Mouse (Mus musculus): Measurements from ENCODE around the gene Cfdp1. TPM values are rescaled to one million over a fixed set of nuclear protein-coding genes. Genes with fewer than 3 reads are reported as not detected.

The Cfdp1 gene
- total RNA-seq (2022), result 10 to 100 TPM; 27.4 to 37.6 (median 32.7) TPM

- DNase-seq (ENCODE audit: low spot score), result peak; percentile 99
These were observed at the start of gene Cfdp1 for GRCm38 (mm10) chr8:111853861-111854501. Gene Cfdp1, minus strand, starts transcription at chr8:111854291.

- peak; percentile 29 for DNase-seq (ENCODE audit: low spot score)
These were observed 48.0 kb upstream of the Cfdp1 start for GRCm38 (mm10) chr8:111902080-111902479.

DNA sequence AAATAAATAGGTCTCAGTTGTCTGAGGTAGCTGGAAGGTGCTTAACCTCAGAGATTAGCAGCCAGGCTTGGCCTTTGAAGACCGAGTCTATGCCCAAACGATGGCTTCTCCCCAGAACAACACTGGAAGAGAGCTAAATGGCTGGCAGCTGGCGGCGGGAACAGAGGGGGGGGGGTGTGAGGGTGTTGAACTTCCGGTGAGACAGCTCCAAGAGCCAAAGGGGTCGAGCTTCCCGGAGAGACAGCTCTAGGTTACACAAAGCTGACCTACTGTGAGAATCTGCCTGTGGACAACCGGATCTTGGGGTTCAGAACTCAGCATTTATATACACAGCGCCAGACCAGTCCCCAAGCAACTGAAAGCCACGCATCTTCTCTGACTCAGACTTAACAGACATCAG, 44.5 kb upstream of the Cfdp1 start:
- no peak for DNase-seq (ENCODE audit: low spot score)

DNA sequence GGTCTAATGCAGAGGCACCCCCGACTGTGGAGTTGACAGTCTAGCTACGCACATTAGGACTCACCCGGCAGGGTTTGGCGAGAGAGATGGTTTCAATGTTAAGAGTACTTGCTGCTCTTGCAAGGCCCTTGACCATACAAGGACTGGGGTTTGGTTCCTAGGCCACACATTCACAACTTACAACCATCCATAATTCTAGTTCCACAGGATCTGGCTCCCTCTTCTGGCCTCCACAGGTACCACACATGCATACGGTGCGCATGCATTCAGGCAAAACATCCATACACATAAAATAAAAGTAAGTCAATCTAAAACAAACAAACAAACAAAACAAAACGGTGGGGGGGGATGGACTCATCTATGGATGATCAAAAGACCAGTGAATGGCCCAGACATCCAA, 40.9 kb upstream of the Cfdp1 start:
- DNase-seq (ENCODE audit: low spot score), result no peak

- DNase-seq (ENCODE audit: low spot score), result no peak
These were observed 38.5 kb upstream of the Cfdp1 start for GRCm38 (mm10) chr8:111892615-111893014.

DNA sequence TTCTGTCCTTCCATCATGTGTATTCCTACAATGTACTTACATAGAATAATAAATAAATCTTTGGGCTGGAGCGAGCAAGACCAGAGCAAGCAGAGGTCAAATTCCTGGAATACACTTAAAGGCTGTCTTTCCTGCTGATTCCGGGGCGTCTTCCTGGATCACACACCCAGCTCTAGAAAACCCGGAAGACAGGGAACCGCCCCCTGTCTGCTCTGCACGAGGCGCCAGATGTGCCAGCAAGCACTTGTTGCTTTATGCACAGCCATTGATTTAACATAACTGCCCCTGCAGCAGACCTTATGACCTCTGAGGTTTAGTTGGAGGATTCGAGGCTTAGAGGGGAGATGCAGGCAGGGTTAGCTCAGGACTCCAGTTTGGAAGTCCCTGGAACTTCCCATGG, 37.9 kb upstream of the Cfdp1 start:
- no peak for DNase-seq (ENCODE audit: low spot score)

GRCm38 (mm10) chr8:111890911-111891303, 36.8 kb upstream of the Cfdp1 start:
- no peak for DNase-seq (ENCODE audit: low spot score)

DNA sequence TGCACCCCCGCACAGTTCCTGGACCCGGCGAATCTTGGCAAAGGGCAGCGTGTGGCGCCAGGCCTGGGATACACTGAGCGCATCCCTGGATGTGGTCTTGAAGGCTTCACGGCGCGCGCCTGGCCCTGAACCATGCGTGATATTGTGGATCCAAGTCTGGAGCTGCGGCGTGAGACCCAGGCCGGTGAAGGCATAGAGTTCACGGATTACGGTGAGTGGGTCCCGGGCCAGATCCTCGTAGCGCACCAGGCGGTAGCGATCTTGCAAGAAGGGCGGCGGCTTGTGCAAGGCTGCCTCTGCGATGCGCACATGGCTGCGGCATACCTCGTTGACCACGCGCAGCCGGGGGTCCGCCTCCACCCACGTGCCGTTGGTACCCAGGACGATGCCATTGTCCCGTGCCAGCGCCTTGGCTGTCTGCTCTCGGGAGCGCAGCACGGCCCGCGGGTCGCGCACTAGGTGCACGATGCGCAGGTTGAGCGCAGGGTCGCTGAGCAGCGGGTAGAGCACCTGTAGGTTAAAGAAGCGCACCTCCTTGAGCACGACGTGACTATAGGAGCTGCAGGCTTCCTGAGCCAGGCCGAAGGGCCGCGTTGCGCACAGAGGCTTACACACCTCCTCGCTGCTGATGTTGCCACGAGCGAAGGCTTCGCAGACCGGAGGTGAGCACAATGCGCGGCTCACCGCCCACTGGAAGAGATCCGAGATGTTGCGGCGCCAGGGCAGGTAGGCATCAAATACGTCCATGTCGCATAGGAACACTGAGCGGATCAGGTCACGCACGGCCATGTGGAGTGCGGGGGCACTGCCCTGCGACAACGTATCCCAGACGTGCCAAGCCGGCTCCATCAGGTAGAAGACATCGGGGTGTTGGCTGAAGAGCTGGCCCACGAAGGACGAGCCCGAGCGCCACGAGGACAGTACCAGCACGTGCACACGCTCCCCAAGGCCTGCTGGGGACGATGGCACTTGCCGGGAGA, 36.1 kb upstream of the Cfdp1 start:
- no peak for DNase-seq (ENCODE audit: low spot score)

DNA sequence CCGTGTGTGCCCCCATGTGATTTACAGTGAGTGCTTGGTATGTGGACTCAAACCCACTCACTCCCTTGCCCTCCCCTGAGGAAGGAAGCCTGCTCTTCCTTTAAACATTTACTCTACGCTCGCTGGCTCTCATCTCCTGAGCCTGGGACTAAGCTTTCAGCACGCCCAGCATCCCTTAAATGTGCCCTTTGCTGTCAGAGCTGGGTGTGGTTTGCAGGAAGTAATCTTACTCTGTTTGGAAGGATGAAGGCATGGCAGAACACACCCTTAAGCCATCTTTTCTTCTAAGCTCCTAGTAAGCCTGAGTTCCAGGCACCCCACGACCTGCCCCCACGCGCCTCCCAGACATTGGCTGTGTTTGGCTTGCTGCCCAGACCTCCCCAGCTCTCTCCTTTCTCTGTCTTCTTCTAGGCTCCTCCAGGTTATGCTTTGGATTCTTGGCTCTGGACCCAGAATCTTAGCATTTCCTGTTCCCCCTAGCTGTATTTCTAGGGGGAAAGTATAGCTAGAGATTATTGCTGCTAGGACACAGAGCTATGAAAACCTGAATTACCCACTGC, 34.1 kb upstream of the Cfdp1 start:
- DNase-seq (ENCODE audit: low spot score), result no peak

- DNase-seq (ENCODE audit: low spot score), result no peak
These were observed 33.4 kb upstream of the Cfdp1 start for GRCm38 (mm10) chr8:111887479-111887878.

DNA sequence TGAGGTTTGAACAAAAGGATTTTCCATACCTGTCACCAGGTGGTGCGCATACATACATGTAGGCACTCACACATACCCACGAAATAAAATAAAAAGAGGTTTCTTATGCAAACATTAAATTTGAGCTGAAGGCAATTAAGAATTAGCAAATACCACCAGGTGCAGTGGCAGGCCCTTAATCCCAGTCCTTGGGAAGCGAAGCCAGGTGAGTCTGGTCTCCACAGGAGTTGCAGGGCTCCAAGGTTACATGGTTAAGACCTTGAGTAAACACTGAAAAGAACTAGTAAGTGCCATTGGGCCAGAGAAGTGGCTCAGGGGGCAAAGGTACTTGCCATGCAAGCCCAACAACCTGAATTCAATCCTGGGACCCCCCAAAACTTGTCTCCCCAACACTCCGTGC, 29.5 kb upstream of the Cfdp1 start:
- no peak for DNase-seq (ENCODE audit: low spot score)

DNA sequence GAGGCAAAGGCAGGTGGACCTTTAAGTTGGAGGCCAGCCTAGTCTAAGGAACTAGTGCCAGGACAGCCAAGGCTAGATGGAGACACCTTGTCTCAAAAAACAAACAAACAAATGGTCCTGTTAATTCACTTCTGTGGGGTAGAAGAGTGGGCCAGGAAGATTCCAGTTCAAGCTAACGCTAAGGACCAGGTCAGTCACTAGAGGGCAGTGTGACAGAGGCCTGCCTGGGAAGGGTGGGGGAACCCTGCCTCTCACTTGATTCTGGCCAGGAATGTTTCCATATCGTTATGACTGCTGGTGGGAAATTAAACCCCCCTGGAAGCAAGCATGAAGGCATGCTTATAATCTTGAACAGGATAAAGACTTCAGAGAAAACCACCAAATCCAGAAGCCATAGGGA, 27.5 kb upstream of the Cfdp1 start:
- DNase-seq (ENCODE audit: low spot score), result peak; percentile 31

- DNase-seq (ENCODE audit: low spot score), result no peak
These were observed 23.6 kb upstream of the Cfdp1 start for GRCm38 (mm10) chr8:111877711-111878110.

DNA sequence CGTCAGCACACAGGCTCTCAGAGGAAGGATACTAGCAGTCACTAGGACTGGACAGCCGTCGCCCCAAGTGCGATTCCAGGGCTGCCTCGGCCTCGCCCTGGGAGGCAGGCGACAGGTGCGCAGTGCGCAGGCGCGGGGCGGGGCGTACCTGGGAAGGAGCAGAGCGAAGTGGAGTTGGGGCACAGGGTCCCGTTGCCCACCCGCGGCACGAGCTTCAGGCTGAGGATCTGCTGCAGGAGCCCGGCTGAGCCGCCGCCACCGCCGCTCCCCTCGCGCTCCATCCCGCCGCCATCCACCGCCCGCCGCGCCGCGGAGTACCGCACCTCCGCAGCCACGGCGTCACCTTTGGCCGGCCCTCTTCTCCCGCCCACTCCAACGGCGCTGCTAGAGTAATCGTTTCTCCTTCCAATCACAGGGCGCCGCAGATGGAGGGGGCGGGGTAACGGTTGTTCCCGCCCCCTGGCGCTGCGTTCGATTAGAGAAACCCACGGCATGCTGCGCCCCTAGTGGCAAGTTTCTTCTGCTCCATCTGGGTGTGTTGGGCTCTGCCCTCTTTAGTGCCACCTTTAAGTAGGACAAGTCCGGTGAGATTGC, 22.4 kb upstream of the Cfdp1 start, which contains the start of gene Tmem170:
TSS of gene Tmem170 (minus strand) at position 396 of the 594 bp plus-strand sequence.
- DNase-seq (ENCODE audit: low spot score), result peak; percentile 96

DNA sequence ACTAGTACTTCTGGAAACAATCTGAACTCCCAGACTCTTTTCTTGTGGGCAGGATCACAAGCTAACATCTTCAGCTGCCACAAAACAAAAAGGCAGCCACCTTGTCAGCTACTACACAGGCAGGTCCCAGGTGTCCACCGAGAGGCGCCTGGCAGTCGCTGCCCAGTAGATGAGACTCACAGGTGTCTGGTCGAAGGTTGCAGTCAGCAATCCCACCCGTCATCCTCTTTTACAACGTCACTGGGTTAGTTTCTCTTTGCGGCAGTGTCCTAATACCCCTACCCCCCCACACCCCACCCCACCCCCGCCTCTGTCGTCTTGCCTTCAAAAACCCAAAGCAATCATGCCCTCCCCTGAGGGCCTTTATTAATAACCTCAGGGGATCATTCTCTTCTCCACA, 21.7 kb upstream of the Cfdp1 start:
- DNase-seq (ENCODE audit: low spot score), result no peak

DNA sequence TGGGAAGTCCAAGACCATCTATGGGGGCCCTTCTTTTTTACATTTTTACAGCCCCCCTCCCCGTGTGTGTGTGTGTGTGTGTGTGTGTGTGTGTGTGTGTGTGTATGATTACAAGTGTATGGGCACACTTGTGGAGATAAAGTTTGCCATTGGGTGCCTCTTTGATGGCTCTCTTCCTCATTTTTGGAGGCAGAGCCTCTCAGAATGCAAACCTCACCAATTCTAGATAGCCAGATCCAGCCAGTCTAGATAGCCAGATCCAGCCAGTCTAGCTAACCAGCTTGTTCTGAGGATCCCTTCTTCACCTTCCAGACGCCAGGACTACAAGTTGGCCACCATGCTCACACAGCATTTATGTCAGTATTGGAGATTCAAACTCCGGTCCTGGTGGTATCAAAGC, 17.2 kb upstream of the Cfdp1 start:
- DNase-seq (ENCODE audit: low spot score), result no peak

GRCm38 (mm10) chr8:111870379-111870778, 16.3 kb upstream of the Cfdp1 start:
- DNase-seq (ENCODE audit: low spot score), result no peak

DNA sequence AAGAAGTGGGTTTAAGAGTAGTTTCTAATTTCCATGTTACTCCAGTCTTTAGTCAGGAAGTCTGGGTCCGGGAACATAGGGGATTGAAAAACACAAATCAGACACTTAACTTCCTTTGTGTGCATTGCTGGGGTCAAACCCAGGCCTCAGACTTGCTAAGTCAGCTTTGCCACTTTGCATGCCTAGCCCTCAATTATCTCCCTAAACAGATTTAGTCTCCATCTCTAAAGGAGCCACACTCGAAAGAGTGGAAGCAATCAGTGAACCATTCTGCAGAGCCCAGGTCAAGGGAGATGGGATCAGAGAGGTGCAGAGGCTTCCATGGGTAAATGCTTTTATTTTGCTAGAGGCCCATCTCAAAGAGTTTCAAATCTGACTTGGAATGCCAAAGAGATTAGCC, 14.6 kb upstream of the Cfdp1 start:
- no peak for DNase-seq (ENCODE audit: low spot score)

DNA sequence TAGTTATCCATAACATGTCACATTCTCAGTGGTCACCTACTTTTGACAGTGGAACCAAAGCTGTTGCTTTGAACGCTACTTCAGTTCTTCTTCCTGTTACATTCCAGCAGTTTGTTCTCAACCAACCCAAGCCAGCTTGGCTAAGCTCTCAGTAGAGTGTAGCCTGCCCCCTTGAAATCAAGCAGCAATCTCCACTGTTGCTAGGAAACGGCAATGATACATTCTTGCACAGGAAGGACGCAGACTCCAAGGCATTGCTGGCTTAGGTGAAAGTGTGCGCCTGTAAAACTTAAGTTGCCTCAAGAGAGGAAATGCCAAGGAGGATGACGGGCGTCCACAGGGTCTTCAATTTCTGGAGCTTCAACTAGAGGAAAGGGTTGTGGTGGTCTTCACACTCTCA, 11.8 kb upstream of the Cfdp1 start:
- no peak for DNase-seq (ENCODE audit: low spot score)

- DNase-seq (ENCODE audit: low spot score), result no peak
These were observed 11.2 kb upstream of the Cfdp1 start for GRCm38 (mm10) chr8:111865130-111865852.

GRCm38 (mm10) chr8:111864648-111865047, 10.6 kb upstream of the Cfdp1 start:
- DNase-seq (ENCODE audit: low spot score), result no peak

Measured in heart, adult 8-10 months (tissue).